Mouse (Mus musculus) v-Abl transformed pro-B cells (cell line): ENCODE measurements around the gene Dennd4b.

ENCODE experiments used
- in situ Hi-C, 2 experiments: fragments of 400-800 bp; cut with MboI; formaldehyde crosslinking; loops; one replicate each; pipeline ENCODE4 v1.15.1; 2025; ENCODE audit not compliant: unreplicated experiment in 2 of 2

The Dennd4b gene

DNA sequence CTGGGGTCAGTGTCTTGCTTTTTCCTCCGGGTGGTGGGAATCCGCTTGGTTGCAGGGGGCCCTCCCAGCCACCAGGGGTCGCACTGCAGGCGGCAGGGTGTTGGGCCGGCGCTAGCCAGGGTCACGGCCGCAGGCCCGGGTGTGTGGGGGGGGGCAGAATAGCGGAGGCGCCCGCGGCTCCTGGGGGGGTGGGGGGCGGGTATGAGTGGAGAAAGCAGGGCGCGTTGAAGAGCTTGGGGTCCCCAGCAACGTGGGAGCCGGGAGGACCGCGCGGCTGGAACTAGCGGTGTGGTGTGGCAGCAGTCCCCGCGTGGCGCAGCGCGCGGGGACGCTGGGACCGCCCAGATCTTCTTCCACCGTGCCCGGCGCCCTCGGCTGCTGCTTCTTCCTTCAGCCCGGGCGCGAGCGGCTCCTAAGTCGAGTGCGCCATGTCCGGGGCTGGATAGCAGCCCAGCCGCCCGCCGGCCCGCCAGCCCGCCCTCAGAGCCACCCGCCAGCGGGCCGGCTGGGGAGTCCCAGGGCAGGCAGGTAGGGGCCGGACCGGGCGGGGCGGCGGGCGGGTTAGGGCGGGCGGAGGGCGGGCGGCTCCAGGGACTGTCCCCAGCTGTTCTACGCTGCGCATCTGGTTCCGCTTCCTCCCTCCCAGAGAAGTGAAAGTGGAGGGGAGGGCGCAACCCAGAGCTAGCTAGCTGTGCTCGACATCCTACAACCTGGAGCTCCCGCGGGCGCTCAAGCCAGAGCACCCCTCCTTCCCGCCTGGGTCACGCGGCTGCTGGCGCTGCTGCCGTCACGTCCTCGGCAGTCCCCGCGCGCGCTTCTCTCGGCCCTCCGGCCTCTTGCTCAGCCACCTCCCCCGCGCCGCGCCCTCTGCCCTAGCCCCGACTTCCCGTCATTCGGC, at the start of gene Dennd4b:
Gene Dennd4b, plus strand, starts transcription at position 152 of the 898 bp plus-strand sequence.
- in situ Hi-C loops, result no loop called here

DNA sequence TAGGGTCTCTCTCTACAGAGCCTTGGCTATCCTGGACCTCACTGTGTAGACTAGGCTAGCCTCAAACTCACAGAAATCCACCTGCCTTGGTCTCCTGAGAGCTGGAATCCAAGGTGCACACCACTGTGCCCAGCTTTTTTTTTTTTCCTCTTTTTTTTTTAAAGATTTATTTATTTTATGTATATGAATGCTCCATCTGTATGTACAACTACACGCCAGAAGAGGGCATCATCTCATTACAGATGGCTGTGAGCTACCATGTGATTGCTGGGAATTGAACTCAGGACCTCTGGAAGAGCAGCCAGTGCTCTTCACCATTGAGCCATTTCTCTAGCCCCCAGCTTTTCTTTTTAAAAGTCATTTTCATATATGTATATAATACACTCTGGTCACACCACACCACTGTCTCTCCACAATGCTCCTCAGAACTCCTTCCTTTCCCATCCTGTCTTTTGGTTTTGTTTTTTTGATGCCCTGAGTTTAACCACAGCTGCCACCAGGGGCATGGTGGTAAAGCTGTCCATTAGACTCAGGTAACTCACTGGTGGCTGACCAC, 49.1 kb upstream of the Dennd4b start:
- in situ Hi-C loops, result loop anchor here (5.0 to 25.0 kb wide), 2 partner anchors 251 to 396 kb away; partner anchors contain the start of genes Gm42674 (in 1 of the 2), Npr1 (in 1 of the 2), S100a4 (in 1 of the 2) and S100a5 (in 1 of the 2)

DNA sequence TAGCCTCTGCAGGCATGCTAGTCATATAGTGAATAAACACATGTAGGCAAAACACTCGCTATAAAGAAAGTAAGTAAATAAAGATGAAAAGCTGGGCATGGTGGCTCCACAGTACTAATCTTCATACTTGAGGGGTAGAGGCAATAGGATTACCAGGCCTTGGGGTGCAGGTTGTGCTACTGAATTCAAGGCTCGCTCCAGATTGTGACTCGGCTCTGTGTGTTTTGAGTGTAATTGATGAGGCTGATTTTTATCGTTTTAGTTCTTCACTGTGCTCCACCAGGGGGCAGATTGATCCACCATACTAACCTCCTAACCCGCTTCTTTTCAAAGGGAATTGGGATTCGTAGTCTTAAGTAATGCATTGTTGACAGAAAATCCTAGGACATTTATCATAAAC, 44.9 kb upstream of the Dennd4b start:
- in situ Hi-C loops, result loop anchor here (5.0 to 25.0 kb wide), 4 partner anchors 152 to 425 kb away; partner anchors contain the start of genes S100a6 (in 2 of the 2), Gm42674 (in 1 of the 2), S100a4 (in 1 of the 2) and S100a5 (in 1 of the 2)

DNA sequence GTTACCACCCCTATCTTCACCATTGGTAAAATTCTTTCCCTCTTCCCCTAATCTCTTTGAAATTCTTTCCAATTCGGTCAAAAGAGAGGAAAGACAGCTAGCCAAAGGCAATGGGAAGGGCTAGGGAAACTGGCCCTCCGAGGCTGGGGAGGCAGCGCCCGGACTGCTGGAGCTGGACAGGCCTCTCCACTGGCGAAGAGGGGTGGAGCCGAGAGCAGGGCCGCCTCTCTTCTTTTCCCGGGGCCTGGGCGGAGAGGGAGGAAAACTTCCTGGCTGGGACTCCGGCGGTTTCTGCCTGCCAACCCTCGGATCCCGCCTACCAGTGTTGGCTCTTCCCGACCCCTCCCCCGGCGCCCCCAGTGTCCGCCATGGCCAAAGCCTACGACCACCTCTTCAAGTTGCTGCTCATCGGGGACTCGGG, 44.4 kb upstream of the Dennd4b start:
- in situ Hi-C loops, result loop anchor here (5.0 to 25.0 kb wide), 4 partner anchors 152 to 424 kb away; partner anchors contain the start of genes S100a6 (in 2 of the 2), Gm42674 (in 1 of the 2), S100a4 (in 1 of the 2) and S100a5 (in 1 of the 2)

DNA sequence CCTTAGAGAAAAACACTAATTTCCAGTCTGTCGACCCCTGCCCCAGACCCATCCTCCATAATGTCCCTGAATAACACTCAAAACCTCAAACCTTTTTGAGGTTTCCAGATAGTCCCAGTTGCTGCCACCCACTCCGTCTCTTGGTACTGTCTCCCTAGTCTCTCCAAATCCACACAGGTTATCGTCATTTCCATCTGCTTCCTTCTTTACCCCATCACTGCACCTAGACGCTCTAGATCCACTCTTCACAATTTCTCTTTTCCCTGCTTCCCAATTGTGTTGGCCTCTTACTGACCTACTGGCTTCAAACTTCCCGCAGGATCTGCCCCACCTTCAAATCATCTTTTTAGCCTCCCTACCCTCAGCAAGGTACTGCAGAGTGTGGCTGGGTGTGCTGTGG, 43.9 kb upstream of the Dennd4b start:
- in situ Hi-C loops, result loop anchor here (5.0 to 25.0 kb wide), 4 partner anchors 151 to 424 kb away; partner anchors contain the start of genes S100a6 (in 2 of the 2), Gm42674 (in 1 of the 2), S100a4 (in 1 of the 2) and S100a5 (in 1 of the 2)

DNA sequence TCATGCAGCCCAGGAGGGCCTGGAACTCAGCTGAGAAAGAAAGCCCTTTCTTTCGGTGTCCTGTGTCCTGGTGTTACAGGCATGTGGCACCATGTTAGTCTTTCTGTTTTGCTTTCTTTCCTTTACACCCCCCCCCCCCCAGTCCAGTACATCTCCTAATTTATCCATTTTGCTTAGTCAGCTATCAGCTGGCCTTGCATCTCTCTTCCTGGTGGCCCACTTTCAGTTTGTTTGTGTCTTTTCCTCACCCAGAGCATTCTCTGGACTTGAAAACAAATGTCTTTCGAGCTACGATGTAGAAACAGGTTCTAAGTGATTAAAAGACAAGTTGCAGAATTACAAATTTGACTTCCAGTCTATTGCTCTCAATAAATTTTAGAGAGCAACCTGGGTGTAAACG, 42.5 kb upstream of the Dennd4b start:
- in situ Hi-C loops, result loop anchor here (5.0 to 25.0 kb wide), 4 partner anchors 150 to 422 kb away; partner anchors contain the start of genes S100a6 (in 2 of the 2), Gm42674 (in 1 of the 2), S100a4 (in 1 of the 2) and S100a5 (in 1 of the 2)

DNA sequence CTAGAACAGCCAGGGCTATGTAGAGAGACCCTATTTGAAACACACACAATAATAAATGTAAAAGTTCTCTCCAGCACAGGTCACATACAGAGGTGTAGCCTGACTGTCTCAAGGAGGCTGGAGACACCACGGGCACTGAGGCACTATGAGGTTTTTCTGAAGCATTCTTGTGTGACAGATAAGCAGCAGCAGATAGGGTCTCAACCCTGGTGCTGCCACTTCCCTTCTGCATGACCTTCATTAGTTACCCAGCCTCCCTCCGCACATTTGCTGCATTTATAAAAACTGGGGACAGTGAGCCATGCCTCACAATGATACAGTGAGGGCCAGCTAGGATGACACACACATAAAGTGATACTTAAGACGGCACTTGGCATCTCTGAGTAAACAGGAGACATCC, 42.0 kb upstream of the Dennd4b start:
- in situ Hi-C loops, result loop anchor here (5.0 to 25.0 kb wide), 4 partner anchors 149 to 422 kb away; partner anchors contain the start of genes S100a6 (in 2 of the 2), Gm42674 (in 1 of the 2), S100a4 (in 1 of the 2) and S100a5 (in 1 of the 2)

DNA sequence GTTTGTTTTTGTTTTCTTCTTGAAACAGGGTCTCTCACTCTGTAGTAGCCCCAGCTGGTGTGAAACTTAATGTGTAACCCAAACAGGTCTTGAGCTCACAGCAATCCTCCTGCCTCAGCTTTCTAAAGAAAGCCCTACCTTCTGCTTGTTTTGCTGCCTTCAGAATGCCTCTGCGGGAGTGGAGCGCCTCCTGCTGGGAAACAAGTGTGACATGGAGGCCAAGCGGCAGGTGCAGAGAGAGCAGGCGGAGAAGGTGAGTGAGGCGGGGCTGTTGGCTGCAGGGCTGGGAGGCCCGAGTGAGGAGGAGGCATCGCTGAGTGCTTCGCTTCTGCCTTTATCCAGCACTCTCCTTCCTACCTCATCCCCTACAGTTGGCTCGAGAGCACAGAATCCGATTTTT, 40.7 kb upstream of the Dennd4b start:
- in situ Hi-C loops, result loop anchor here (5.0 to 25.0 kb wide), 4 partner anchors 148 to 420 kb away; partner anchors contain the start of genes S100a6 (in 2 of the 2), Gm42674 (in 1 of the 2), S100a4 (in 1 of the 2) and S100a5 (in 1 of the 2)

DNA sequence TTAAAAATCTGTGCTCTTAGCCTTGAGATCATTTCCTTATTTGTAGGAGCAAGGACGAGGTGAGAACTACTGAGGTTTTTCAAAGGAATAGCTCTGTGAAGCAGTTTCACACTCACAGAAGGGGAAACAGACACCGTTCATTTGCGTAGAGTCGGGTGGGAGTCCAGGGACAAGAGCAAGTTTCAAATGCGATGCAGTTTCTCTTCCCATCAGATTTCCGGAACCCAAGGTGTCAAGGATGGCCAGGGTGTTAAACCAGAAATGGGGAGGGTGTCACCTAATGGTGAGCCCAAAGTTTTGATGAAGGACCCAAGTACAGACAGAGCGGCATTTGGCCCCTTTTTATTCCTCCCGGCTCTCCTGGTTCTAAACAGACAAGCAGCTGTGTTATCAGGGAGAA, 33.9 kb upstream of the Dennd4b start:
- in situ Hi-C loops, result no loop called here

DNA sequence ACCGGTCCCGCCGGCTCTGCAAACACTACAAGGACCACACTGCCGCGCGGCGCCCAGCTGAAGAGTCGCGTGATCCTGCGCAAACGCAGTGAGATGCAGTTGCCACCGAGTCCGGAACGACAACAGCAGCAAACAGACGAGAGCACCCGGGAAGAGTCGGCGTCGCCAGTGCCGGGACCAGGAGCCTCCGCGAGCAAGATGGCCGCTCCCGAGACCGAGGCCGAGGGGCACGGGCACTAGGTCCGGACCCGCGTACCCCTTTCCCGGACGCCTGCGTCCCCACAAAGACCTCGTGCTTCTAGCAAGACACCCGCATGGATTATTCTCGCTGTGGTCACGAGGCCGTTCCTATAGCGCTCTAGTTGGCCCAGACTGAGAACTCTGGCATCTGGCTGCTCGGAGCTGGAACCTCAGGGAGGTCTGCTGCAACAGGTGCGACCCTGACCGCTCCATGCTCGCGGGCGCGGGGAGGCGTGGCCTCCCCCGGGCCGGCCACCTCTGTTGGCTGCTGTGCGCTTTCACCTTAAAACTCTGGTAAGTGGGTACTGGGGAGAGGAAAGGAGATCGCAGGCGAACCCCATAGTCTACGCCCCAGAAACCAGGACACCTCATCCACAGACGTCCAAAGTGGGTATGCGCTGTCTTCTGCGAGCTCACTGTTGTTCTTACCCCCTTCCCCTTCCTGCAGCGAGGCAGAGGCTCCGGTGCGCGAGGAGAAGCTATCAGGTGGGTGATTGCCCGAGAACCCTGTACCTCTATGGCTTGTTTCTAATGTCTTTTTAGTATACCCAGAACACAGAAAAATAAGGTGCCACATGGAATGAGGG, 33.3 kb upstream of the Dennd4b start, which contains the start of gene Jtb:
Gene Jtb, plus strand, starts transcription at position 91 of the 827 bp plus-strand sequence.
- in situ Hi-C loops, result no loop called here

DNA sequence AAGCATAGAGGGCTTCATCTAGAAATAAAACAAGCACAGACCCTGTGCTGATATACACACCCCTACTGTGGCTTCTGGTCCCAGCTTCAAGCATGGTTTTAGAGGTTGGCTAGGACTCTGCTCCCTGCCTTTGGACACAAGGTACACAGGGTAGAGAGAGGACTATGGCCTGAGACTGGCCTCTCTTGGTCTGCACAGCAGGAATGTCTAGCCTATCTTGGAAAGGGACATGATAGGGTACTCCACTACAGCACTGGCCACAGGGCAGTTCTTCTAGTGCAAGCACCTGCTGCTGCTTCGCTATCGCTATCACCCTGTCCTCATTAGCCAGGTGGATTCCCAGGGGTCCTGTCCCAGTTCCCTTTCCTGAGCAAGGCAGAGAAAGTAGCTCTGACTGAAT, 23.7 kb upstream of the Dennd4b start:
- in situ Hi-C loops, result no loop called here

DNA sequence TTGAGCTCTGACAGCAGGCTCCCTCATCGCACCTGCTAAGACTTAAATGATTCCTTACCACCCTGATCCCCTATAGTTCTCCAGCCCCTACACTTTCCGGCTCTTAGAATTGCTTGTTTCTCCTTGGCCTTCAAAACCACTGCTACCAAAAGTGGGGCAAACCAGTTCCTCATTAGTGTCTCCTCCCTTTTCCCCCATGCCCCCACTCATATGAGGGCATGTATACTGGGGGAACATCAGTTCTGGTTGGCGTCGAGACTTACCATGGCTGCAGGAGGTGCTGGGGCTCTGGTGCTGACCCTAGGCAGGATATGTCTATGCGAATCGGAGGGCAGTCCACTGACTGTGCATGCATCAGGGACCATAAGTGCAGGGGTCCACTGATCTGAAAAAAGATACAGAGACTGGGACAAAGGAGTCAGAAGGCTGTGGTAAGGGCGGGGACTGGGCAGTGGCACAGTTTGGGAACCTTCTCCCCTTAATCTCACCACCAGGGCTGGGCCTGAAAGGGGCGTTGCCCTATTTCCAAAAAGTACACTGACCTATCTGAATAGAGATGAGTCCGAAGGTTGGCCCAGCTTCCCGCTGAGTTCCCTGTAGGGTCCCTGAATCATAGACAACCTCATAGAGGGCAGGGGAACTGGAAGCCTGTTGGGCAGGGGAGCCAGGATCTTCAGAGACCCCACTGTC, 23.2 kb upstream of the Dennd4b start:
- in situ Hi-C loops, result no loop called here

DNA sequence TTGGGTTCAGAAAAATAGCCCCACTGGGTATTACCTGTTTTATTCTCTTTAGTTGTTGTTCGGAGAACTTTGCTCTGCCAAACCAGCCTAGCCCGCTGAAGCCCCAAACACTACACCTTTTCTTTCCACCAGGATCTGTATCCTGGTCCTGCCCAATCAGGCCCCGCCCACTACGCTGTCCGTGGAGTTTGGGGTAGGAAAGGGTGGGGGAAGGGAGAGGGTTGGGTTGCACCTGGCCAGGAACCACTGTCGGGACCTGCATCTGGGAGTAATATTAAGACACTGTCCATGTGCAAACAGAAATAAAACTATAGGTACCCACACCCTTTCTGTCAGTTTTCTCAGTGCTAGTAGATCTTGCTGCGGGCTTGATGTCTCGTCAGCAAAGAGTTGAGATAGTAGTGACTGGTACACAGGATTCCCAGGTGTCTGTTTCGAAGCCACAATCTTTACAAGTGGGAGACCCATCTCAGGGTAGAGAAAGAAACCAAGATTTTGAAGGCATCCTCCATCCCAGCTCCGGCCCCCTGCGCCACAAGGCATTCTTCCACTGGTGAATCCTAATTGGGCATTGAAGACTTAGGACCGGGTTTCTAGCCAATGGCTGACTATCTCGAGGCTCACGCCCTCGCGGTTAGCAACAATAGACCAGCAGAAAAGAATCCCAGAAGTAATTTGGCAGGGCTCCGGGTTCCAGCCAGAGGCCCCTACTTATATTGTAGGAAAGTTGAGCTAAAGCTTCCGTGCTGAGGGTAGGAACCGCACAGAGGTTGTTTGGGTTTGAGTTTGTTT, 21.8 kb upstream of the Dennd4b start, which contains the start of gene Creb3l4:
Gene Creb3l4, minus strand, starts transcription at position 529 of the 792 bp plus-strand sequence.
- in situ Hi-C loops, result no loop called here

DNA sequence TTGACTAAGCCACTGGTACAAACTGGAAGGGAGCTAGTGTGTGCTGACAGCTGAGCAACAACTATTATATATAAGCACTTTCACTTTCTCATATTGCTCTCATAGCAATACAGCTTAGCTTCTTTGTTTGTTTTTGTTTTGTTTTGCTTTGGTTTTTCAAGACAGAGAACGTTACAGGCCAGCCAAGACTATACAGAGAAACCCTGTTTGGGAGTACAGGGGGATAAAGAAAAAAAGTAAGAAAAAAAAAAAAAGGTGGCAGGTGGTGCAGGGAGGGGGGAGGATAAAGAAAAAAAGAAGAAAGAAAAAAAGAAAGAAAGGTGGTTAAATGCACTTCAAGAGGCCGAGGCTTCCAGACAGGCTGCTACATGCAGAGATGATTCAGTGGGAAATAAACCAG, 19.6 kb upstream of the Dennd4b start:
- in situ Hi-C loops, result no loop called here

DNA sequence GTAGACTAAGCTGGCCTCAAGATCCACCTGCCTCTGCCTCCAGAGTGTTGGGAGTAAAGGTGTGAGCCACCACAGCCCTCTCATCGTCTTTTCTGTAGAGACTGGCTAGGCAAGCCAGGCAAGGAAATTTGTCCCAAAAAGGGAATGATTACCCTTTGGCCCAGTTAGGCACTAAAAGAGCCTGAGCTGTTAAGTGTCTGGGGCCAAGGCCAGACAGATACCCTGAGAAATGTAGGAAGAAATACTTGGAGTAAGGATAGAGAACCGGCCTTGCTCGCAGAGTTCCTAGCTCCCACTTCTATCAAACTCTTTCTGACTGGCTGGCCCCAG, 17.4 kb upstream of the Dennd4b start:
- in situ Hi-C loops, result no loop called here

DNA sequence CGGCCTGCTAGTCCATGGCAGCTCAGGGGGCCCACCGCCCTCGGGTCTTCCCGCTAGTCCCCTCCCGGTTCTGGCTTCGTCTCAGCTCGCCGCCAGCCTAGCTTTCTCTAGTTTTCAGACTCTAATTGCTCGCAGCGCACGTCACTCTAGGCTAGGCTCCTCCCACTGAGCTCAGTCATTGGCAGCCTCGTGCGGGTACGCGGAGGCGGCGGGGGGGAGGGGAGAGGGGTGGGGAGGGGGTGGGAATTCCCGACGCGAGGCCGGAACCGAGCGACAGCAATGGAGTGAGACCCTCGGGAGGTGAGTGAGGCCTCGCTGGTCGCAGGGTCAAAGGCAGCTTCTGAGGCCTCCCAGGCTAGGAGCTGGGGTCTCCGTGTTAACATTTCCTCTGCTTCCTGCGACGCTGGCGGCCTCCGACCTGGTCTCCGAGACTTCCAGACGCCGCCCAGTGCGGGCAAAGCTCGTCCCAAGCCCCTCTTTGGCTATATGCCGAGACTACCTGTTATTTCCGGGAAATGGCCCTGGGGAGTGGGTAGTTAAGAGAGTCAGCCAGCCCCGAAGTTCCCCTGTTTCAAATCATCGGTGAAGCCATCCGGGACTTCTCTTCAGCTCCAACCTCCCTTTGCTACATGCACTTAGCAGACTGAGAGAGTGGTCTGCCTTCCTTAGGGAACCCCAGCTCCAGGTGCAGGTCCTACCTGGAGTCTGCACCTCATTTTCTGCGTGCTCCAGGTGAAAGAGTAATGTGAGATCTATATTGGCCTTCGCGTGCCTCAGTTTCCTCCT, 16.8 kb upstream of the Dennd4b start, which contains the start of gene Slc39a1:
Gene Slc39a1, plus strand, starts transcription at position 213 of the 786 bp plus-strand sequence.
- in situ Hi-C loops, result no loop called here

DNA sequence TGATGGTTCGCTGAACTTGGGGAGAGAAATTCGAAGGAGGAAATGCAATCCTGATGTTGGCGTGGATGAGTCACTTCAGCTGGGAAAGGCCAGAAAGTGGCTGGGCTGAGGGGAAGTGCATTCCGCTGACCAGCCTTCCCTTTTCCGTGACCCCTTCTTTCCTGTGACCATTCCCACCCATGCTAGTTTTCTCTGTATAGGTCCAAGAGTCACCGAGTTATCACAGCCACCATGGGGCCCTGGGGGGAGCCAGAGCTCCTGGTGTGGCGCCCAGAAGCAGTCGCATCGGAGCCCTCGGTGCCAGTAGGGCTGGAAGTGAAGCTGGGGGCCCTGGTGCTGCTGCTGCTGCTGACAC, 16.3 kb upstream of the Dennd4b start:
- in situ Hi-C loops, result no loop called here

DNA sequence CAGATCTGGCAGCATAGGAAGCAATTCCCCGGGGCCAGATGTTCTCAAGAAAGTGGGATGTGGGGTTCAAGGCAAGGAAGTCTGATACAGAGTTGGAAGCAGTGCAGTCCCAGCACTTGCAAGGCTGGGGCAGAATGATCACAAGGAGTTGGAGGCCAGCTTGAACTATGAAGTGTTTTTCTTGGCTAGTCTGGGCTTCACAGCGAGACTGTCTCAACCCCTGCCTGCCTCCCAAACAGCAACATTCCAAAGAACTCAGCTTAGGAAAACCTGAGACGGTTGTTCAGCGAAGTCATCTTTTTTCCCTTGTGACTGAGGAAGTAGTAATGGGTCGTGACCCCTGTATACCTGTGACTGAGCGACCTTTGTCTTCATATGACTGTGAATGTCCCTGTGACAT, 14.2 kb upstream of the Dennd4b start:
- in situ Hi-C loops, result no loop called here
